In the genomic region with DNA sequence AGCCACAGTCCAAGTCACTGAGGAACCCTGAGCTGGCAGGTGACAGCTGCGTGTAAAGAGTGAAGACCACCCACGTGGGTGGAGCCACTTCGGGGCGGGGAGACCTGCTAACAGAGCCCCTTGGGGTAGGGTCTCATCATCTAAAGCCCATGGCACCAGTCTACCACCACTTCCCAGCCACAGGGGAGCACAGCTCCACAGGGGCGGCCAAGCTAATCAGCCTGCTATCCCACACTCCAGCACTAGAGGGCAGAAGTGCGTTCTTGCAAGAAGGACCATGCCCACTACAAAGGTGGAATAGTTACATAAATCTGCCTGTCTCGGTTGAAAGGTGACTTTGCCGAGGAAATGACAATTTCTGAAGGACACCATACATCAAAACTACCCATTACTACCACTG, we compare ENCODE assay signal across 9 mouse cellular contexts. TPM values are rescaled to one million over a fixed set of nuclear protein-coding genes. Genes with fewer than 3 reads are reported as not detected.
A peak's percentile ranks its signal among the peaks of the same experiment; 100 is the strongest.
DNase-seq lines count a peak whose midpoint lies in the region; ATAC-seq and TF ChIP-seq lines count a peak whose summit lies in the region.
"Had no signal": no experiment of that assay in that cellular context is flagged by ENCODE, and none has a peak within 500 bp of the region (broad histone marks: within the 10 kb centered on the region; RNA-seq: fewer than 3 reads in every experiment).

No protein-coding gene starts in this region.

- no peak for TF ChIP-seq POLR2A in spleen, adult 2 months (IDR thresholded peaks at IDR 0.05; ENCODE audit: low read depth, low read length)

- peak; percentile 73 for TF ChIP-seq CTCF in spleen, adult 2 months (IDR thresholded peaks at IDR 0.05; ENCODE audit: extremely low read depth, insufficient read depth, insufficient read length, insufficient replicate concordance)

- no peak overlapping the region for H3K27ac ChIP-seq in heart, embryonic 11.5 days (ENCODE audit: low read depth, low read length)
- H3K27ac ChIP-seq in spleen, adult 2 months (ENCODE audit: insufficient read depth, low read length): no peak overlapping the region

- peaks cover 35% of the 10 kb centered on the region for H3K36me3 ChIP-seq in heart, embryonic 11.5 days (ENCODE audit: control insufficient read depth, insufficient read depth, low read length)
- peaks cover 33% of the 10 kb centered on the region for H3K36me3 ChIP-seq in spleen, adult 2 months (ENCODE audit: control insufficient read depth, insufficient read depth, low read length)

- H3K9me3 ChIP-seq in heart, embryonic 11.5 days (replicated peaks; ENCODE audit: control insufficient read depth, low read length): no peaks in the 10 kb centered on the region

- H3K27me3 ChIP-seq in heart, embryonic 11.5 days (ENCODE audit: control insufficient read depth, insufficient read depth, low read length): no peaks in the 10 kb centered on the region
- no peaks in the 10 kb centered on the region for H3K27me3 ChIP-seq in spleen, adult 2 months (ENCODE audit: control insufficient read depth, insufficient read depth, low read length)

- ATAC-seq in heart, embryonic 11.5 days (replicated peaks; ENCODE audit: insufficient number of reproducible peaks, low FRiP score, low TSS enrichment): no peak
- ATAC-seq in megakaryocyte, adult 5-6 weeks (ENCODE audit: poor library complexity, severe bottlenecking): peak; percentile 67

- H3K9ac ChIP-seq in heart, embryonic 11.5 days (ENCODE audit: low read depth, low read length): no peak overlapping the region

- peak; percentile 96 for DNase-seq in heart, adult 11 months
- DNase-seq in Muller cell, postnatal 12 days (ENCODE audit: inconsistent ontology term): peak; percentile 52
- DNase-seq in cerebellum, postnatal 10 days: peak; percentile 89 to 94
- DNase-seq in gastrocnemius, postnatal 14 days: peak; percentile 68
- peak; percentile 71 to 80 for DNase-seq in layer of hippocampus, postnatal 14 days (ENCODE audit: low spot score in 2 of 2)
- DNase-seq in spleen, adult 2 months (ENCODE audit: low read depth in 1 of 2, low spot score in 2 of 2): peak; percentile 68 to 74

- H3K4me1 ChIP-seq in heart, embryonic 11.5 days (ENCODE audit: control insufficient read depth, insufficient read depth, low read length): peaks cover 13% of the 10 kb centered on the region
- peaks cover 4% of the 10 kb centered on the region; the same call in 1 of the 2 replicates for H3K4me1 ChIP-seq in spleen, adult 2 months (ENCODE audit: control insufficient read depth, insufficient read depth, insufficient read length)

- WGBS in heart, embryonic 11.5 days (ENCODE audit: insufficient replicate concordance): 69% methylated on average over 8 of the region's 8 CpGs
- WGBS in spleen, adult 2 months: 53% methylated on average over 8 of the region's 8 CpGs

- no peak overlapping the region for H3K4me3 ChIP-seq in heart, embryonic 11.5 days (ENCODE audit: low read depth, low read length)
- no peak overlapping the region for H3K4me3 ChIP-seq in spleen, adult 2 months (ENCODE audit: extremely low read depth, insufficient read depth, insufficient read length)
- H3K4me3 ChIP-seq: myocyte had no signal

- H3K4me2 ChIP-seq in heart, embryonic 11.5 days: no peak overlapping the region

- intact Hi-C loops in gastrocnemius, postnatal 14 days (cut with DNase I; ENCODE audit: low total_unique reads): no loop called here

RNA-seq across cellular contexts. Expression of gene E130309D02Rik, which starts 3.3 kb away (rescaled TPM):
- polyA plus RNA-seq in heart, embryonic 11.5 days (2014; fragmentation: Nextera tagmentation; extraction: Ambion mirVana): 19.9 and 25.4 TPM in 2 replicates
- 1 to 10 TPM; 8.3 to 9.4 TPM for total RNA-seq in gastrocnemius, postnatal 14 days (2021)
- total RNA-seq in layer of hippocampus, postnatal 14 days (2021): 10 to 100 TPM; 20.8 to 23.1 TPM
- 22.4 TPM in 2 replicates for total RNA-seq in megakaryocyte, adult 5-6 weeks (2015)
- total RNA-seq in megakaryocyte, adult 5-6 weeks (2017): 10.2 and 13.7 TPM in 2 replicates
- polyA plus RNA-seq in spleen, adult 2 months (2012; rRNA removed): 24.9 and 35.0 TPM in 2 replicates

RNA-seq across cellular contexts. Expression of gene Zdhhc4, which starts 17.2 kb away (rescaled TPM):
- 56.6 and 56.9 TPM in 2 replicates for polyA plus RNA-seq in heart, embryonic 11.5 days (2014; fragmentation: Nextera tagmentation; extraction: Ambion mirVana)
- total RNA-seq in gastrocnemius, postnatal 14 days (2021): 10 to 100 TPM; 31.6 to 33.8 TPM
- total RNA-seq in layer of hippocampus, postnatal 14 days (2021): 10 to 100 TPM; 41.8 to 47.1 TPM
- total RNA-seq in megakaryocyte, adult 5-6 weeks (2015): 48.5 and 55.0 TPM in 2 replicates
- 22.3 and 24.6 TPM in 2 replicates for total RNA-seq in megakaryocyte, adult 5-6 weeks (2017)
- polyA plus RNA-seq in spleen, adult 2 months (2012; rRNA removed): 55.2 and 60.2 TPM in 2 replicates

RNA-seq across cellular contexts. Expression of gene Zfp853, which starts 18.5 kb away (rescaled TPM):
- polyA plus RNA-seq in heart, embryonic 11.5 days (2014; fragmentation: Nextera tagmentation; extraction: Ambion mirVana): not detected in 2 replicates
- total RNA-seq in gastrocnemius, postnatal 14 days (2021): under 1 TPM; 0.33 to 0.44 TPM
- 1 to 10 TPM; 7.7 to 7.9 TPM for total RNA-seq in layer of hippocampus, postnatal 14 days (2021)
- 0.09 TPM in 1 of 2 replicates, not detected in the other for total RNA-seq in megakaryocyte, adult 5-6 weeks (2015)
- not detected in 2 replicates for total RNA-seq in megakaryocyte, adult 5-6 weeks (2017)
- 0.91 and 1.1 TPM in 2 replicates for polyA plus RNA-seq in spleen, adult 2 months (2012; rRNA removed)

RNA-seq across cellular contexts. Expression of gene Zfp316, which starts 42.1 kb away (rescaled TPM):
- polyA plus RNA-seq in heart, embryonic 11.5 days (2014; fragmentation: Nextera tagmentation; extraction: Ambion mirVana): 0.89 and 1.2 TPM in 2 replicates
- 1 to 10 TPM; 2.8 to 3.5 TPM for total RNA-seq in gastrocnemius, postnatal 14 days (2021)
- 10 to 100 TPM; 20.1 to 20.6 TPM for total RNA-seq in layer of hippocampus, postnatal 14 days (2021)
- total RNA-seq in megakaryocyte, adult 5-6 weeks (2015): 0.32 and 0.47 TPM in 2 replicates
- total RNA-seq in megakaryocyte, adult 5-6 weeks (2017): 1.2 and 1.4 TPM in 2 replicates
- 4.2 and 7.8 TPM in 2 replicates for polyA plus RNA-seq in spleen, adult 2 months (2012; rRNA removed)

RNA-seq across cellular contexts. Expression of gene Grid2ip, which starts 45.3 kb away (rescaled TPM):
- 0.77 and 1.1 TPM in 2 replicates for polyA plus RNA-seq in heart, embryonic 11.5 days (2014; fragmentation: Nextera tagmentation; extraction: Ambion mirVana)
- total RNA-seq in gastrocnemius, postnatal 14 days (2021): not detected
- 1 to 10 TPM; 4.1 to 8.1 TPM for total RNA-seq in layer of hippocampus, postnatal 14 days (2021)
- not detected in 2 replicates for total RNA-seq in megakaryocyte, adult 5-6 weeks (2015)
- not detected in 2 replicates for total RNA-seq in megakaryocyte, adult 5-6 weeks (2017)
- polyA plus RNA-seq in spleen, adult 2 months (2012; rRNA removed): not detected in 2 replicates
- polyA plus RNA-seq: myocyte had no signal

Comparison
In these comparisons a context has a peak if more than half of its experiments do, and no peak if none do; other contexts are left out.
1. RNA of gene Zfp853, which starts 18.5 kb away (total RNA-seq): 7.7 to 7.9 TPM in layer of hippocampus, postnatal 14 days; 0.33 to 0.44 TPM in gastrocnemius, postnatal 14 days and 0.09 TPM in megakaryocyte, adult 5-6 weeks; every median in the first group is over 4 times any median in the second.
2. Peak in every context shown above with its lines, with median percentiles within 50 percentile points of each other: DNase-seq.